8 mouse cellular contexts compared by ENCODE assay signal in genomic region chr10:39261174-39262145, GRCm38 (mm10).
DNase-seq lines count a peak whose midpoint lies in the region; ATAC-seq and TF ChIP-seq lines count a peak whose summit lies in the region.

No protein-coding gene starts in this region.

- no peak overlapping the region for H3K4me3 ChIP-seq in lung, postnatal 0 days (ENCODE audit: low read depth, low read length)
- H3K4me3 ChIP-seq in forebrain, embryonic 14.5 days (ENCODE audit: low read depth, low read length) = no peak overlapping the region
- no peak overlapping the region for H3K4me3 ChIP-seq in hindbrain, embryonic 16.5 days (ENCODE audit: low read length)
- H3K4me3 ChIP-seq in stomach, embryonic 16.5 days (replicated peaks; ENCODE audit: low read length) = no peak overlapping the region

- 53% methylated on average over 8 of the region's 8 CpGs for WGBS in lung, postnatal 0 days
- 50% methylated on average over 8 of the region's 8 CpGs for WGBS in forebrain, embryonic 14.5 days
- 45% methylated on average over 8 of the region's 8 CpGs for WGBS in hindbrain, embryonic 16.5 days
- 37% methylated on average over 8 of the region's 8 CpGs for WGBS in stomach, embryonic 16.5 days

- H3K36me3 ChIP-seq in lung, postnatal 0 days (ENCODE audit: insufficient read depth, low read length) = no peaks in the 10 kb centered on the region
- H3K36me3 ChIP-seq in forebrain, embryonic 14.5 days (ENCODE audit: control insufficient read depth, insufficient read depth, low read length) = no peaks in the 10 kb centered on the region
- no peaks in the 10 kb centered on the region for H3K36me3 ChIP-seq in hindbrain, embryonic 16.5 days (ENCODE audit: control insufficient read depth, insufficient read depth, low read length)
- H3K36me3 ChIP-seq in stomach, embryonic 16.5 days (ENCODE audit: control insufficient read depth, insufficient read depth, low read length) = no peaks in the 10 kb centered on the region

- no peak overlapping the region for H3K9ac ChIP-seq in lung, postnatal 0 days (replicated peaks; ENCODE audit: low read depth)
- no peak overlapping the region for H3K9ac ChIP-seq in forebrain, embryonic 14.5 days (ENCODE audit: low read length)
- no peak overlapping the region for H3K9ac ChIP-seq in hindbrain, embryonic 16.5 days (ENCODE audit: low read depth, low read length)
- H3K9ac ChIP-seq in stomach, embryonic 16.5 days (ENCODE audit: low read length) = no peak overlapping the region

- TF ChIP-seq CTCF in lung, postnatal 0 days (IDR thresholded peaks at IDR 0.05) = no peak

- no peak overlapping the region for H3K27ac ChIP-seq in lung, postnatal 0 days (ENCODE audit: low read length)
- peak overlapping the region; percentile 44; the same call in 1 of the 2 replicates for H3K27ac ChIP-seq in forebrain, embryonic 14.5 days (ENCODE audit: low read depth, low read length)
- no peak overlapping the region for H3K27ac ChIP-seq in hindbrain, embryonic 16.5 days (ENCODE audit: low read depth, low read length)
- peak overlapping the region; percentile 79 for H3K27ac ChIP-seq in stomach, embryonic 16.5 days (ENCODE audit: low read length)

- H3K4me1 ChIP-seq in lung, postnatal 0 days (ENCODE audit: insufficient read depth, low read depth, low read length) = peaks cover 3% of the 10 kb centered on the region; the same call in 1 of the 2 replicates
- H3K4me1 ChIP-seq in forebrain, embryonic 14.5 days (ENCODE audit: control insufficient read depth, insufficient read depth, low read length) = peaks cover 23% of the 10 kb centered on the region
- H3K4me1 ChIP-seq in hindbrain, embryonic 16.5 days (ENCODE audit: control insufficient read depth, insufficient read depth, low read depth, low read length) = peaks cover 6% of the 10 kb centered on the region
- H3K4me1 ChIP-seq in stomach, embryonic 16.5 days (ENCODE audit: control insufficient read depth, insufficient read depth, low read length) = peaks cover 13% of the 10 kb centered on the region

- H3K4me2 ChIP-seq in lung, postnatal 0 days (replicated peaks; ENCODE audit: low read depth, low read length) = no peak overlapping the region
- no peak overlapping the region for H3K4me2 ChIP-seq in forebrain, embryonic 14.5 days (ENCODE audit: low read length)
- no peak overlapping the region for H3K4me2 ChIP-seq in hindbrain, embryonic 16.5 days (ENCODE audit: low read length)
- H3K4me2 ChIP-seq in stomach, embryonic 16.5 days (ENCODE audit: low read depth, low read length) = no peak overlapping the region

- TF ChIP-seq EP300 in lung, postnatal 0 days (IDR thresholded peaks at IDR 0.05) = no peak

- ATAC-seq in lung, postnatal 0 days = peak; percentile 86
- peak; percentile 64 for ATAC-seq in forebrain, embryonic 14.5 days
- peak; percentile 62; the same call in 1 of the 2 replicates for ATAC-seq in hindbrain, embryonic 16.5 days
- peak; percentile 86 for ATAC-seq in stomach, embryonic 16.5 days (ENCODE audit: insufficient read depth, low FRiP score)

- no peaks in the 10 kb centered on the region for H3K9me3 ChIP-seq in lung, postnatal 0 days (ENCODE audit: low read length)
- H3K9me3 ChIP-seq in forebrain, embryonic 14.5 days (replicated peaks; ENCODE audit: control insufficient read depth, low read length) = no peaks in the 10 kb centered on the region
- no peaks in the 10 kb centered on the region for H3K9me3 ChIP-seq in hindbrain, embryonic 16.5 days (ENCODE audit: control insufficient read depth, low read length)
- no peaks in the 10 kb centered on the region for H3K9me3 ChIP-seq in stomach, embryonic 16.5 days (replicated peaks; ENCODE audit: control insufficient read depth, low read length)

- DNase-seq in lung, postnatal 0 days (ENCODE audit: low spot score) = peak; percentile 78
- DNase-seq in lung, adult 18-20 months = no peak
- DNase-seq in forebrain, embryonic 14.5 days (ENCODE audit: low spot score) = peak; percentile 54
- no peak for DNase-seq in thymus, postnatal 25 days
- DNase-seq in left cerebral cortex, adult 18-20 months (ENCODE audit: low spot score in 2 of 2) = no peak
- DNase-seq in spleen, postnatal 14 days (ENCODE audit: low spot score in 2 of 2) = no peak

- H3K27me3 ChIP-seq in lung, postnatal 0 days (replicated peaks; ENCODE audit: insufficient read depth, low read length) = no peaks in the 10 kb centered on the region
- H3K27me3 ChIP-seq in forebrain, embryonic 14.5 days (replicated peaks; ENCODE audit: control insufficient read depth, insufficient read depth, low read length) = no peaks in the 10 kb centered on the region
- no peaks in the 10 kb centered on the region for H3K27me3 ChIP-seq in hindbrain, embryonic 16.5 days (replicated peaks; ENCODE audit: control insufficient read depth, insufficient read depth, low read length)
- H3K27me3 ChIP-seq in stomach, embryonic 16.5 days (ENCODE audit: control insufficient read depth, insufficient read depth, low read length) = no peaks in the 10 kb centered on the region

Comparison
In these comparisons a context has a peak if more than half of its experiments do, and no peak if none do; other contexts are left out.
1. DNase-seq: peak in lung, postnatal 0 days (single experiment) and forebrain, embryonic 14.5 days (single experiment); none in lung, adult 18-20 months (0 of 2), thymus, postnatal 25 days (single experiment), left cerebral cortex, adult 18-20 months (0 of 2) and spleen, postnatal 14 days (0 of 2).
2. H3K27ac ChIP-seq: peak in forebrain, embryonic 14.5 days (single experiment) and stomach, embryonic 16.5 days (single experiment); none in lung, postnatal 0 days (single experiment) and hindbrain, embryonic 16.5 days (single experiment).
3. Peak in every context shown above with its lines, with median percentiles within 50 percentile points of each other: ATAC-seq.